Mouse (Mus musculus) ovary, postnatal 14 days (tissue): ENCODE measurements at regions not wholly inside any gene's neighbourhood (a gene's known extent, or its start where the extent isn't known, plus 50 kb on each side); places are given as distances from the start of the nearest gene placed in this dataset.
"Not testable (repeated sequence)": the region's sequence is repeated elsewhere in the genome, so short reads cannot be mapped to it uniquely, and the experiment has no call there.

Experiments used
- DNase-seq: peaks from one replicate; pipeline ENCODE4 v3.0.0; 2022; ENCODE audit warnings: low spot score

DNA sequence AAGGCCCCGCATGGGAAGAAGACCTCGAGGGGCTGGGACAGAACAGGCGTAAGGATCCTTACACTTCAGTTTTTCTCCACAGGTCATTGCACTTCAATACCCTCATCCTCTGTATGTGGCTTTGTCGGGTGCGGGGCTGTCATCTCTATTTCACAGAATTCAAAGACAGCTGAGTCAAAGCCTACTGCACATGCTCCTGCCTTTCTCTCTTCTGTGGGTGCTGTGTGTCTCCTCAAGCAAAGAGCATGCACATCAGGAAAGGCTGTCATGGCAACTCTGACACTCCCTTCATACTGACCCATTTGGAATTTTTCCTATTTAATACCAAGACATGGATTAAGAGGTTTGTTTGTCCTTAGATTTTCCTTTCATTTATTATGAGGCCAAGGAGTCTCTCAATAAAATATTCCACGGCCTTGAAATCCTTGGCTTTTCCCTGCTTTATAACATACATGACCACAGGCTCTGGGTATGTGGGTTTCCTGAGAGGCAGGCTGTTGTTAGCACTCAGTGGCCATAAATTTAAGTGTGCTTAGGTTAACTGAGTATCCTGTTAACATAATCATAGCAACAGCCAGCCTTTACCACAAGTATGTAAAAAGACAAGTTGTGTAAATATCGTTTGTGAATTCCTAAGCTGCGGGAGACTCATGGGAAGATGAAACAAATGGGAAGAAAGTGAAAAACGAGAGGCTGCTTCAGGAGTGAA lies 574.5 kb downstream of the Dcdc2c start:
- no peak for DNase-seq

DNA sequence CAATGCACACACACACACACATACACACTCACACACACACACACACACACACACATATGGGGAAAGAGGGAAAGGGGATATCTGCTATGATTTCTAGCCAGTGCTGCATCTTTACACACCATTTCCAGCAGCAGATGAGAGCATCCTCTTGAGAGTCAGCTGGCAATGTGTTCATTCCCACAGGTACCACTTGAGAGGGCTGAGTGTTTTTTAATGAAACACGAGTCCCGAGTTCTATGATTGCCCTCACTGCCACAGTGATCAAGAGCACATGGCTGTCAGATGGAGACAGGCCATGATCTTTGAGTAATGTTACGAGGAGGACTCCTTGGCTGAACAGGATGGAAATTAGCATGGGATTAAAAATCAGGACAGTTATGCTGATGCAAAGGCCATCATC lies 589.3 kb downstream of the Dcdc2c start:
- no peak for DNase-seq

DNA sequence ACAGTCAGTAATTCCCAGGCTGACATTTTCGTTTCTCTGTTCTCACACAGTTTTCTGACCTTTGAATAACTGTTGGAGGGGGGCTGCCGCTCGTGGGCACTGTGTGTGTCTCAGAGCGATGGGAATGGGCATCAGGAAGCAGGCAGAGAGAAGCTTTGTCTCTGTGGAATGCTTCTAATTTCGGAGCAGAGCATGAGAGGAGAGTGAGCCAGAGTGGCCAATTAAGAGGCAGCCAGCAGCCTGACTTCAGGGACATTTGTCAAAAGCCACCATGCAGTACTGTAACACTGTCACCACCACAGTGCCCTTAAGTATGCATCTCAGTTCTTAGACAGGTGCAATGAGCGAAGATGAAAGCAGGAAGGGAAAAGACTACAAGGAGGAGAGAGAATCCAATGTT lies 592.1 kb downstream of the Dcdc2c start:
- DNase-seq, result no peak

DNA sequence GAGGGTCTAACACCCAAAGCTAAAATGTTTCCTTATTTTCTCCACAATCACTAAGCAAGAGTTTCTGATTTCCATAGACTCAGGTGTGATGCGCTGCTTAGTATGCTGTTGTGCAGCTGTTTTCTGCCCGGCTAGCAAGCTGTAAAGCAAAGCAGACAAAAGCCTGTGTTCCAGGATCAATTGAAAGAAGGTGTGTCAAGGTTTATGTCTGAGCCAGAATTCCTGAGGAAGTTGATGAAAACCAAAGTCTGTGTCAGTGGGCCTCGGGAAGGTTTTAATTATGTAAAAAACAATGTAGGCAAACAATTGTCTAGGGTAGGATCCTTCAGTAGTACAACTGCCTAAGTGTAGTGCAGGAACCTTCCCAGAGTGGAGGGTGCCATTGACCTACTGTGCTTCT lies 604.6 kb downstream of the Dcdc2c start:
- no peak for DNase-seq

DNA sequence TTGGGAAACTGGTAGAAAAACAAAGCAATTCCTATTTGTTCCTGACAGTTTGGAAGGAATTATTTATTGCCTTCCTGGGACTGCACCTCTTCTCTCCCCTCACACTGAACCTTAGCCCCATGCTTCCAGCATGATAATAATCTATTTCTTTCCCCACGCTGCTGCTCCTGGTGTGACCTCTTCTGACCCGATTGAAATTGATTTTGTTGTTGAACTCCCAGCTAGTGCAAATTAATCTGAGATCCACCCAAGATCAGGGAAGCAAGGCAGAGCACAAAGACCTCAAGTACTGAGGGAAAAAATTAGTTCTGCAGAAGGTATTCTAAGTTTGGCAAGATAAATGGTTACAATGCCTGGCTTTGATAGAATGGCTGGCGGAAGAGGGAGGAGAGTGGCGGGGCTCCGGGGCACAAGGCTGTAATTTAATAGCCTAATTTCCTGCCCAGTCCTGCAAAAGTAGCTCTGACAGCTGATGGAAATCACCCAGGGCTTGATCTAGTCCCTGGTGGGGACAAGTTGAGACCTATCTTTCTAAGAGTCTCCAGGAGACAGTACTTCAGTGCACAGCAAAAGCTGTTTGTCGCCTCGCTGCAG lies 604.6 kb upstream of the Sox11 start:
- DNase-seq, result no peak

DNA sequence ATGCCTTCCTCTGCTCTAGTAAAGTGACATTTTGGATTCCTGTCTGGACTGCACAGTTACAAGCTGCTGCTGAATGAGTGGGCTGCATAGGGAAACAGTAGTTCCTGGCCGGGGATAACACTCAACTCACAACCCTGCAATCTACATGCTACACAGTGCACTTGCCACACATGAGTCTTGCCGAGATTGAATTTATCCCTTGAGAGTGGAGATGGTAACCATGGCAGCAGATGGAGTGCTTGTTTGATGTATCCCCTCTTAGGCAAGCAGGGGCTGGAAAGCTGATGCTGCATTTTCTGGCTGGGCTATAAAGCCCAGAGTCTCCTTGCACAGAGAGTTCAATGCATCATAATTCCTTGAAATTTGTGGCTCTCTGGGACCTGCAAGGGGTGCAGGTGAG lies 603.0 kb upstream of the Sox11 start:
- no peak for DNase-seq

DNA sequence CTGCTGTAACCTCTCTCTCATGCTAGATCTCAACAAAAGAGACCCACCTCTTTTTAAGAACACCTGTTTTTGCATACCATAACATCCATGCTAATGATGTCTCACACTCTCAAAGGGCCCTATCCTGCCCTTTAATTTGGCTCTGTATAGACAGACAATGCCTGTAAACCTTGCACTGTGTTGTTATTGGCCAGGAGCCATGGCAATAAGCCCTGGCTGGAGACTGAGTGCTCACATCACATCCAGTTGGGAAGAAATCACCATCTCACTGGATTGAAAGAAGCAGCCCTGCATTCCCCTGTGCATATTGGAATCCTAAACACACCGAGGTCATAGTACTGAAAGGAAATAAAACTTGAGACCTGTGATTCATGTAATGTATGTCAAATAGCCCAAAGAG lies 598.7 kb upstream of the Sox11 start:
- DNase-seq, result no peak

DNA sequence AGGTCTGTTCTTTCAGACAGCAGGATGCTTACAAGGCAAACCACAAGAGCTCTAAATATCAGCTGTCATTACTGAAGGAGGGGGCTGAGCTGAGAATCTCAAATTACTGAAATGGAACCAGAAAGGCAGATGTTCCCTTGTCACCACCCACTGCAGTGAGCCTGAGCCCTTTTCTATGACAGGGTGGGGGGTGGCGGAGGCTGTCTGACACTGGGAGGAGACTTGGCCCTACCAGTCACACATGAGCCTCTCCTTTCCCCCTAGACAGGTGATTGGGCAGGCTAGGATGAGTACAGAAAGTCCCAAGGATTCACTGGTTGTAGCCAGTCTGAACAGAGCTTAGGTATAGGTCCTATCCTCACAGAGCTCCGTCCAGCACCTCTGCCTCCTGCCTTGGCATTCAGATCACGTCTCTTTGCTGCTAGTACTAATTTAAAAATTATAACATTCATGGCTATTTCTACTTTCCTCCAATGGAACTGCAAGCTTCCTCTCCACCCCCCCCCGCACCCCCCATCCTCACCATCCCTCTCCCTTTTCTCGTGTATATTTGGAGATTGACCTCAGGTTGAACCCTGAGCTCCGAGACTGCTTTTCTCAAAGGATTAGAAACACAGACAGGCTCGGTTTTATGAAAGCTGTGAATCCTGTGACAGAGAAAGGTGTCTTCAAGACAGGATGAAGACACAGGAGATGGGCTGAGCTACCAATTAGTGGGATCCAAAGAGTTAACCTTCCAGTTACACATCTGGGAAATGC lies 590.2 kb upstream of the Sox11 start:
- DNase-seq, result no peak

DNA sequence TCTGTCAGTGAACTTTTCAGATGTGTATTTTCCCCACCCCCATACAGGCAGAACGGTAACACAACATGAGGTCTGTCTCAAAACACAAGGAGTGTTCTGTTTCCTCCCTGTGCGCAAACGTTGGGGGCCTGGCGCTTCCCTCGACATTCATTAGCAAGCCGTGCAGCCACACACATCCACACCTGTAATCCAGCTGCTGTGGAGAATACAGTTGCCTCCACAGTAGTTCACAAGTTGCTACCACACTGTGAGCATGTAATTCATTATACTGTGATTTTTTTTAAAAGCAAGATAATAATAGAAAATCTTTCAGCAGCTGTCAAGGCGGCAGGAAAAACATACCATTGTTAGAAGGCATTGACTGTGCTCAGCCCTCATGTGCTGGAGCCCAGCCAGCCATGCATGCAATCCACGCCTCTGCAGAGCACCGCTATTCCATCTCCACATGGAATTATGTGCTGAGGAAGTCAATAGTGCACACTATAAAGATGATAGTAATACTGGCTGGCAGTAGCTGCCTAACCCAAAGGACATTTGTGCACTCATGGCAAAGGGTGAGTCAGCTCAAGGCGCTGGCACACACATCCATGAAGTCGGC lies 586.1 kb upstream of the Sox11 start:
- no peak for DNase-seq

DNA sequence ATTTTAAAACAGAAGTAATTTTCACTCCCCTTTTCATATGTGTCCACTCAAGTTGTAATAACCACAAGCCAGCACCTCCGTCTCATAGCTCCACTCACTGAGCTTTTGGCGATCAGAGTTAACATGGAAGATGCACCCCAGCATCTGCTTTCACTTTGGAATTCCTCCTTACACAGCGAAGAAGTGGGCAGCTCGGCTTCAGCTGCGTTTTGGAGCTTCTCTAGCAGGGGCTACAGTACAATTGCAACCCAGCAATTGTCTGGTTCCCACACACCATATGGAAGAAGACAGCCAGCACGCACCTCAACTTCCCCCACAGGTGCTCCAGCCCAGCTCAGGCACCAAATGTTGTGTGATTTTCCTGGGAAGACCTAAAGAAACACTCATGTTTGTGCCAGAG lies 584.4 kb upstream of the Sox11 start:
- DNase-seq, result no peak

DNA sequence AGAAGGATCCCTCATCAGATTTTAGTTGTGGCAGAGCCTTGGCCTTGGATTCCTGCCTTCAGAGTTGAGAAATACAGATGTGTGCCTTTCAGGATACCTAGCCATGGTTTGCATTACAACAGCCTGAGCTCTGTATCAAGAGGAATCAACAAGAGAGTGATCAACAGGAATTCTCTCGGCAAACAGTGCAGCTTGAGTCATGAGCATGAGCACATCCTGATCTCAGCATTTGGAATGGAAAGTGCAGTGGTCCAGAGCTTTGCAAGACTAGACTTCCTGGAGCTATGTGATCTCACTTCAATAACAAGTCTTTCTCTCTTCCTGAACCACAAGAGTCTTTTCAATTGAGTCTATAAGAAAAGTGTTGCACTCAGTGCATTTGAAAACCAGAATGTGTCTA lies 578.2 kb upstream of the Sox11 start:
- DNase-seq, result no peak

DNA sequence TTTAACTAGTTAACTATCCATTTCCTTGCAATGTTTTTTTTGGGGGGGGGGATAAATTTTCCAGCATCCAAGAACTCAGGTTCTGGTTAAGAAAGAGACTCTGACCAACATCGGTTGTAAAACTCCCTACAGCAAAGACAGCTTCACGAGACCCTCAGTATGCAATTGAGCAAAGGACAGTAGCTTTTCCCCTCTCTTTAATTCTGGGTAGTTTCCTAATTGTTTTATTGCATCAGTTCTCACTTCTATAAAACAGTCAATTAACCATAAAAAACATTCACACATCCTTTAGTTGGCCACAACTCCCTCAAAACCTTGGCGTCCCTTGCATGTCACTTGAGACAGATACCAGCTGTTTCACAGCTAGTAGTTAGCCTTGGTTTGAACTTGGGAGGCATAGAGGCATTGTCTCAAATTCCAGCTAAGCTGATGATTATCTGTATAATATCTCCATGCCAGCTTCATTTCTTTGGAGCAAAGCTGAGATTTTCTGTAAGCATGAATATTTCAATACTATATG lies 574.1 kb upstream of the Sox11 start:
- no peak for DNase-seq

DNA sequence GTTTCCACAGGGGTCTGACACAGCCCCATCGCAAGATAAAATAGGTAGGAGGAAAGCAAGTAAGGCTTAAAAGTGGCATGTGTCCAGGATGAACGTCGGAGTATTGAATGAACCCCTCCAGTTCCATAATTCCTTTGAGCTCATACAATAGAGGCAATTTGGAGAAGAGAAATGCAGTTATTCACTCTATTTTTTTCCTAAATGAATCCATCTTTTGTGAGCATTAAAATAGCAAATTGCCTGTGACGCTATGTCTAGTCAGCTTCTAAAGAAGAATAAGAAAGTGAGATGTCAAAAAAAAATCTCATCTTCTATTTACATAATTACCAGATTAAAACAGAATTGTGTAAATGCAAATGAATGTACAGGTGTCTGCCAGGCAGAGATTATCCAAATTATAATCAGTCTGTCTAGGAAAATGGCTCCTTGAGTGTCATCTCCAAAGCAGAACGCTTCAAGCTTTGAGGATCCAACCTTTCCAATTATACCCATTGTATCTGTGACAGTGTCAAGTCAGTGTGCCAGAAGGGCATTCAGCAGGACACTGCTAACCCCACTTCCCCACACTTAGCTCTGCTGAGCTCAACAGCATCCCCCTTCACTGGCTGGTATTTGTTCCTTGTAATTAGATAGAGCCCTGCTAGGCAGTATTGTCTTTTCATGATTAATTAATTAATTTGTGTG lies 567.2 kb upstream of the Sox11 start:
- no peak for DNase-seq

DNA sequence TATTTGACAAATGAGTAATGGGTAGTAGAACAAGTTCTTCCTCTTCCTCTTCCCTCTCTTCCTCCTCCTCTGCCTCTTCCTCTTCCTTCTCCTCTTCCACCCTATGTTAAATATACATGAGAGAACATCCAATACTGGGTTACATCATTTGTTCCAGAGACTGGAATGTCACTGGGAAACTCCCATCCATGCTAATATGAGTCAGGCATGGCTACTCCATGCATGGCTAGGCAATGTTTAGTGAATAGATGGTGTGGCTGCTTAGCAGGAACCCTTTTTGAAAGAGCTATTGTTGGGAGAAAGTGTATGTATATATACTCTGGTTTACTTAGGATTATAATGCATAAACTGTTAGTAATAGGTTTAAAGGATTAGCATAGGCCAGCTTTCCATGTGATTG lies 554.3 kb upstream of the Sox11 start:
- DNase-seq, result not testable (repeated sequence)

DNA sequence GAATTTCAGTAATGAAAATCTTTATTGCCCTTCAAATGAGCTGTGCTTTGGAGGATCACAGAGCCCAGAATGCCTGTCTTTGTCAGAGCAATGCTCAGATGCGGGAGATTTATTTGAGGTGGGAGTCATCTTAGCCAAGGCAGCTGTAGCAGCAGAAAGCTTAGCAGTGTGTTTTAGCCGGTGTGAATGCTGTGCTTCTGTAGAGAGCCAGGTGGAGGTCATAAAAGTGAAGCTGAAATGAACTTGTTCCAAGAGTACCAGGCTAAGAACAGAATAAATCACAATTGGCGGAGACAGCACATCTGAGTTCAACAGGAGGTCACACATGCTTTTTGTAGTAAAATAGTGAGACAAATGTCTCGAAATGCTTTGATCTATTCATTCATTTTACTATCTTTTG lies 539.3 kb upstream of the Sox11 start:
- DNase-seq, result no peak

DNA sequence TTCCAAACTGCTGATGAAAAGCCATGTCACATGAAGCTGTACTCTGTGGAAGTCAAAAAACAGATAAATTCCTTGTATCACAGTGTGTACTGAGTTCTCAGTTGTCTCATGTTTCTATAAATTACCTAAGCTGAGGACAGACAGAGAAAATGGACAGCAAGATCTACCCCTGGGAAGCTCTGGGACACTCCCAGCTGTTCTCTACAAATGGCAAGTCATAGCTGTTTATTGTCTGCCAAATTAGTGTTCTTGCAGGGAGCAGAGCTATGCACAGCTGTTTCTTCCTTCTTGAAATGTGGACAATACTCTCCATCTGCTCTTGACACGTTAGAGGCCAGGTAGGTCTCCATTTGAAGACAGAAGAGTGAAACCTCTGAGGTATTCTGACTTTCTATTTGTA lies 524.0 kb upstream of the Sox11 start:
- DNase-seq, result no peak

DNA sequence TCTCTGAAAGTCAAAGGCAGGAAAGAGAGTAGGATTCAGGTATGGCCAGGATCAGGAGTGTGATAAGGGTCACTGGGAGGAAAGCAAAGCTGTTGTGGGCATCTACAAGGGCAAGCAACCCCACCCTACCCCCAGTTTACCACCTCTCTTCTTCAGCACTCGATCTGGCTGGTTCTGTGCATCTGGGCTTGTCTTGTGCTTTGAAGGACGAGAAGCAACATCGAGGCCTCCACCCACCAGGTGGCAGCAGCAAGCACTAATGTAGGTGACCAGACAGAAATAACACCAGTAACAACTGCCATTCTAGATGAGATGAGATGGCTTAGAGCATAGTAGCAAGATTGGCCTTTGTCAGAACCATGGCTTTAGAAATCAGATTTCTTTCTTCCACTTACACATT lies 507.2 kb upstream of the Sox11 start:
- no peak for DNase-seq

DNA sequence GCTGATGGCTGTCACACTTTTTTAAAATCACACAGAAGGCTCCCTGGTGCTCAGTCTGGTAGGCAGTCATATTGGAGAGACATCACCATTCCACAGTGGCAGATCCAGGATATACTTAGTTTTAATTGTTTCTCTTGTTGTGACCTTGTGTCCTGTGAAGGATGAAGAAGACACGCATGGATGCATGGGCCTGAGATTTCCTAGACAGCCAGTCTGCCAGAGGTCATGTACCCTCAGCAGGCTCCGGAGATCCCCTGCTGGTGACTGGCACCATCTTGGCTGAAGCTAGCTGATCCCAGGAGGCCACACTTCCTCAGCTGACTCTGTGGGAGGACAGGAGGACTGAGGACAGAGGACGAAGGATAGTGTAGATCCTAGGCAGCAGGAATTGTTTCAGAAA lies 506.7 kb upstream of the Sox11 start:
- DNase-seq, result no peak

DNA sequence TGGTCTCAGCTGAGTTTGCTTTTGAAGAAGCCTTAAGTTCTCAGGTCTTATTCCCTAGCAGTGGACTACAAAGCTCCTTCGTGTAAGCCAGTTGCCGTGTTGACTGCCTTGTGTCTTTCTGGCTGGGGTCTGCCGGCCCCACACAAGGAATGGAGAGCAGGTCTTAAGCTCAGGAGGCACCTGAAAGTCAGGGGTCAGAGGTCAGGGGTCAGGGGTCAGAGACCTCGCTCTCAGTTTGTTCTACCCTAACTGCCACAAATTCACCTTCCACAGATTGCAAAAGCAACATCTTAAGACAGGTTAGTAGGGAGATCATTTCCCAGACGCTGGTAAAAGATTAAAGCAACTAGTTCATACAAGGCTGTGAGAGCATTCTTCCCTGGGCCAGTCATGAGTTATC lies 505.8 kb upstream of the Sox11 start:
- no peak for DNase-seq

DNA sequence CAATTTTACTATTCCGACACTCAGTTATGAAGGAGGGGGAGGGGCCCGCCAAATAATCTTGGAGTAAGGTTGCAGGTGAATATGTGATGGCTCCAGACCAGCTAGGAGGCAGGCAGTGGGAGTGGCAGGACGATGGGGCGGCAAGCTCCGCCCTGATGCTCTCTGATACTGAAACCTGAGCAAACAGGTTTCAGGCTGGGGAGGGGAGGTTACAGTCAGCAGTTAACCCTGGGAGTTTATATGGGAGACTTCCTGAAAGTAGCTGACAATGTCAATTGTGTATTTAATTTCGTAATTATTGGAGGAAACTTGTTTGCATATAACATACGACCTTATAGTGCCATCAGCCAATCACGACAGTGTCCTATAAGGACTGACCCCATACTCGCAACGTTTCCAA lies 505.0 kb upstream of the Sox11 start:
- DNase-seq, result no peak

DNA sequence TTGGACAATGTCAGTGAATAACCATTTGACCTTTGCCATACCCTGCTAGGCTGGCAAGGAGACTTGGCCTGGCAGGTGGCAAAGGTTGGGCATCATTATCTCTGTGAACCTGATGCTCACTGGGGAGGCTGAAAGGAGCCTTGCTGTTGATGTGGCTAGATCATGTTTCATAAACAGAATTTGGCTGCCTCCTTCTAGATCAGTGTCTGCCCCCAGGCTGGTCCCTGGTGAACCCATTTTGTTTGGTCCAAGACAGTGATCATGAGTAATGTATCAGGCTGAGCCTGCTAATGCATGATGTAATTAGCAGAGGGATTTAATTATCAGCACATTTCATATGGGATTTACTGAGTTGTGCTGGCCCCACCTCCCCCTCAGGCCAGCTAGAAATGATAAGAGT lies 502.6 kb upstream of the Sox11 start:
- no peak for DNase-seq

DNA sequence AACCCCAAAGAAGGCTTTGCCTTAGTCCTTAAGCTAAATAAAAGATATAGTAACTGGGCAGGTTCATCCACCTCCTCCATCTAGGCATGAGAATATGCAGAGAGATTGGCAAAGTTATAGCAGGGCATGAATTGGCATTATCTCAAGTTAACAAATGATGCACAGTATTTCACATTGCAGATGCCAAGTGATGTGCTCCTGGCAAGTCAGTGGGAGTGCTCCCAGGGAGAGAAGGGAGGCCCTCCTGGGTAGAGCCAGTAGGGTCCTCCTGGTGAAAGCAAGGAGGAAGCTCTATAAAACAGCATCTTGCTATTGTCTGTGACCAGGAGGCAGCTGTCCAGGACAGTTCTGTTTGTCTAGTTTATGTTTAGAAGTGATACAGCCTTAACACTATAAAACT lies 496.6 kb upstream of the Sox11 start:
- DNase-seq, result no peak
